Mouse (Mus musculus): ENCODE data around the gene Efcab12. TPM values are rescaled to one million over a fixed set of nuclear protein-coding genes. Genes with fewer than 3 reads are reported as not detected.

Gene Efcab12
- polyA plus RNA-seq, 1 experiment from 2014 or later, result 0.51 TPM

- WGBS, result 9% methylated on average over 7 of the region's 7 CpGs
- Histone ChIP-seq H3K36me3 (no peaks in the 10 kb centered on the region), H3K9me3 (no peaks in the 10 kb centered on the region), H3K4me1 (replicated peaks) (peaks cover 36% of the 10 kb centered on the region), H3K27me3 (no peaks in the 10 kb centered on the region), H3K4me2 (peak overlapping the region; percentile 24), H3K9ac (replicated peaks) (peak overlapping the region; percentile 32; the same call in 1 of the 2 replicates), H3K4me3 (replicated peaks) (no peak overlapping the region), H3K27ac (peak overlapping the region; percentile 94)
- ATAC-seq (ENCODE audit: insufficient number of reproducible peaks, insufficient read depth, low FRiP score, low TSS enrichment, low read depth), result peak; percentile 80
Measured at GRCm38 (mm10) chr6:115764179-115764578, 74.0 kb downstream of the Efcab12 start.

GRCm38 (mm10) chr6:115761995-115762756 is 76.0 kb downstream of the Efcab12 start, which contains the start of gene Tmem40:
Tmem40 (minus strand) TSS chr6:115762410.
- Histone ChIP-seq H3K9ac (replicated peaks) (no peak within 1 kb of the TSS), H3K27me3 (no peaks in the 10 kb centered on the region), H3K4me3 (replicated peaks) (no peak within 1 kb of the TSS), H3K36me3 (no peaks in the 10 kb centered on the region), H3K9me3 (no peaks in the 10 kb centered on the region), H3K27ac (peak within 1 kb of the TSS; percentile 94), H3K4me2 (peak within 1 kb of the TSS; percentile 30), H3K4me1 (replicated peaks) (peaks cover 31% of the 10 kb centered on the region)
- WGBS, result 7% methylated on average over 9 of the region's 9 CpGs
- no peak for ATAC-seq (ENCODE audit: insufficient number of reproducible peaks, insufficient read depth, low FRiP score, low TSS enrichment, low read depth)

GRCm38 (mm10) chr6:115760982-115761381 is 77.2 kb downstream of the Efcab12 start:
- ATAC-seq (ENCODE audit: insufficient number of reproducible peaks, insufficient read depth, low FRiP score, low TSS enrichment, low read depth), result no peak
- Histone ChIP-seq H3K36me3 (no peaks in the 10 kb centered on the region), H3K4me3 (replicated peaks) (no peak overlapping the region), H3K4me1 (replicated peaks) (peaks cover 31% of the 10 kb centered on the region), H3K9me3 (no peaks in the 10 kb centered on the region), H3K27me3 (no peaks in the 10 kb centered on the region), H3K27ac (no peak overlapping the region), H3K4me2 (no peak overlapping the region), H3K9ac (replicated peaks) (no peak overlapping the region)
- 63% methylated on average over 4 of the region's 4 CpGs for WGBS

Small RNA genes lying within 50 kb of the gene (microRNA-seq; reads per million reads assigned to microRNA genes)
- not detected for gene Mir7660

Other genes starting within 250 kb of the Efcab12 start
- 0.14 TPM in 1 of 2 replicates, not detected in the other for gene Mkrn2os, start 245.8 kb downstream of the Efcab12 start, polyA plus RNA-seq (2016; fragmentation: Nextera tagmentation; extraction: Ambion mirVana)
- 28.4 and 31.0 TPM in 2 replicates for gene Mkrn2, start 236.5 kb downstream of the Efcab12 start, polyA plus RNA-seq (2016; fragmentation: Nextera tagmentation; extraction: Ambion mirVana)
- gene Raf1, start 161.8 kb downstream of the Efcab12 start, polyA plus RNA-seq (2016; fragmentation: Nextera tagmentation; extraction: Ambion mirVana), result 134 and 135 TPM in 2 replicates
- gene Tmem40, start 76.0 kb downstream of the Efcab12 start, polyA plus RNA-seq (2016; fragmentation: Nextera tagmentation; extraction: Ambion mirVana), result 1.7 and 1.9 TPM in 2 replicates
- 66.9 and 71.8 TPM in 2 replicates for gene Cand2, start 63.9 kb downstream of the Efcab12 start, polyA plus RNA-seq (2016; fragmentation: Nextera tagmentation; extraction: Ambion mirVana)
- gene Rpl32, start 29.7 kb downstream of the Efcab12 start, polyA plus RNA-seq (2016; fragmentation: Nextera tagmentation; extraction: Ambion mirVana), result 2,195 and 2,268 TPM in 2 replicates
- gene Mbd4, start 15.0 kb upstream of the Efcab12 start, polyA plus RNA-seq (2016; fragmentation: Nextera tagmentation; extraction: Ambion mirVana), result 32.3 and 33.7 TPM in 2 replicates
- gene Ift122, start 15.1 kb upstream of the Efcab12 start, polyA plus RNA-seq (2016; fragmentation: Nextera tagmentation; extraction: Ambion mirVana), result 32.1 and 34.9 TPM in 2 replicates
- gene Rho, start 93.3 kb upstream of the Efcab12 start, polyA plus RNA-seq (2016; fragmentation: Nextera tagmentation; extraction: Ambion mirVana), result 0.28 and 0.38 TPM in 2 replicates
- gene H1foo, start 106.5 kb upstream of the Efcab12 start, polyA plus RNA-seq (2016; fragmentation: Nextera tagmentation; extraction: Ambion mirVana), result not detected in 2 replicates
- 25.2 and 27.5 TPM in 2 replicates for gene Plxnd1, start 156.6 kb upstream of the Efcab12 start, polyA plus RNA-seq (2016; fragmentation: Nextera tagmentation; extraction: Ambion mirVana)

Measured in limb, embryonic 12.5 days (tissue).